Mouse (Mus musculus) liver, embryonic 14.5 days (tissue): Measurements from ENCODE around the gene Necab2. TPM values are rescaled to one million over a fixed set of nuclear protein-coding genes. Genes with fewer than 3 reads are reported as not detected.

Experiments
- ATAC-seq: fragments of 200-750 bp; cut with Nextera tagmentation; 2 replicates; pipeline ENCODE4 v1.8.0; 2017; ENCODE audit warnings: moderate number of reproducible peaks, mild to moderate bottlenecking, moderate library complexity; ENCODE audit not compliant: insufficient read depth
- DNase-seq, 3 experiments: peaks; one replicate each; pipeline ENCODE4 v3.0.0-alpha.2; 2012 to 2013; ENCODE audit warnings: low read depth in 3 of 3, low spot score in 3 of 3
- H3K27ac ChIP-seq: fragments of 300-500 bp; sonication (generic); 2 replicates; pipeline ENCODE4 v1.5.1; 2014; ENCODE audit warnings: moderate library complexity, mild to moderate bottlenecking, control low read depth, inconsistent platforms
- H3K27me3 ChIP-seq: fragments of 300-500 bp; sonication (generic); 2 replicates; pipeline ENCODE4 v1.6.1; 2014; ENCODE audit warnings: mild to moderate bottlenecking, low read length, moderate library complexity; ENCODE audit not compliant: control insufficient read depth, insufficient read depth
- H3K36me3 ChIP-seq: fragments of 300-500 bp; sonication (generic); replicated peaks from 2 replicates; pipeline ENCODE4 v1.6.1; 2014; ENCODE audit warnings: low read depth; ENCODE audit not compliant: control insufficient read depth, insufficient read depth
- H3K4me1 ChIP-seq, 2 experiments: fragments of 200-500 bp in 1 of 2; fragments of 300-500 bp in 1 of 2; sonication (generic) in 1 of 2; replicated peaks; 2 replicates each; pipeline ENCODE4 v1.6.1; 2012 to 2014; ENCODE audit warnings: antibody characterized with exemption in 1 of 2, inconsistent platforms in 1 of 2, low read length in 1 of 2; ENCODE audit not compliant: control insufficient read depth in 2 of 2, insufficient read depth in 2 of 2
- H3K4me2 ChIP-seq: fragments of 300-500 bp; sonication (generic); 2 replicates; pipeline ENCODE4 v1.6.1; 2014; ENCODE audit warnings: low read depth, mild to moderate bottlenecking, control low read depth, moderate library complexity
- H3K4me3 ChIP-seq, 2 experiments: fragments of 200-500 bp in 1 of 2; fragments of 300-500 bp in 1 of 2; sonication (generic) in 1 of 2; 2 replicates each; pipeline ENCODE4 v1.5.1; 2012 to 2014; ENCODE audit warnings: low read depth in 2 of 2, low read length in 2 of 2, mild to moderate bottlenecking in 2 of 2, control low read depth in 1 of 2, inconsistent platforms in 1 of 2, moderate library complexity in 1 of 2; ENCODE audit not compliant: insufficient read depth in 1 of 2
- H3K9ac ChIP-seq: fragments of 300-500 bp; sonication (generic); replicated peaks from 2 replicates; pipeline ENCODE4 v1.6.1; 2014; ENCODE audit warnings: mild to moderate bottlenecking, control low read depth, moderate library complexity
- H3K9me3 ChIP-seq: fragments of 300-500 bp; sonication (generic); 2 replicates; pipeline ENCODE4 v1.6.1; 2016; ENCODE audit warnings: low read length, mixed read lengths; ENCODE audit not compliant: control insufficient read depth
- CTCF ChIP-seq: IDR thresholded peaks from 2 replicates; pipeline ENCODE4 v1.5.1; 2016; ENCODE audit warnings: antibody characterized with exemption, low read depth, control low read depth
- EP300 ChIP-seq: IDR thresholded peaks from 2 replicates; pipeline ENCODE4 v1.6.1; 2016; ENCODE audit warnings: antibody characterized with exemption, low read depth
- WGBS: fragments of 180-500 bp; shearing (Covaris S2); extraction: QIAGEN DNeasy Blood & Tissue Kit; methylation state at CpG from one replicate; pipeline ENCODE4 v1.1.7; 2014; ENCODE audit not compliant: insufficient replicate concordance; 5-methylcytosine and 5-hydroxymethylcytosine counted together
- polyA plus RNA-seq, 2 experiments: library from polyadenylated mRNA; depleted of rRNA in 1 of 2; stranded (reverse) in 1 of 2; unstranded in 1 of 2; fragments of >200 nt; fragmentation: Nextera tagmentation in 1 of 2; extraction: Ambion mirVana in 1 of 2; gene quantifications; 2 replicates each; pipeline versions ENCODE4 v1.2.1 to v1.2.3; 2012 to 2014

Necab2 gene
- polyA plus RNA-seq, 2 experiments = 0.06 TPM; not detected in 1

GRCm38 (mm10) chr8:119461356-119461755 lies 14.8 kb downstream of the Necab2 start:
- ATAC-seq (no peak), DNase-seq (no peak)
- Histone ChIP-seq H3K4me1 (no peaks in the 10 kb centered on the region), H3K9me3 (no peaks in the 10 kb centered on the region), H3K4me2 (no peak overlapping the region), H3K27ac (no peak overlapping the region), H3K9ac (no peak overlapping the region), H3K36me3 (no peaks in the 10 kb centered on the region), H3K4me3 (no peak overlapping the region), H3K27me3 (peaks cover 10% of the 10 kb centered on the region)
- no peak for TF ChIP-seq EP300
- TF ChIP-seq CTCF = no peak
- WGBS = 65% methylated on average over 9 of the region's 9 CpGs

- Histone ChIP-seq H3K9ac (no peak overlapping the region), H3K27me3 (peaks cover 13% of the 10 kb centered on the region), H3K4me1 (no peaks in the 10 kb centered on the region), H3K36me3 (no peaks in the 10 kb centered on the region), H3K4me2 (no peak overlapping the region), H3K4me3 (no peak overlapping the region), H3K9me3 (no peaks in the 10 kb centered on the region), H3K27ac (no peak overlapping the region)
- WGBS = 47% methylated on average over 7 of the region's 7 CpGs
- no peak for DNase-seq
- TF ChIP-seq CTCF (no peak), EP300 (no peak)
- ATAC-seq = no peak
Observed at GRCm38 (mm10) chr8:119463709-119464108, 17.2 kb downstream of the Necab2 start.

GRCm38 (mm10) chr8:119466105-119466504 lies 19.6 kb downstream of the Necab2 start:
- 5% methylated on average over 18 of the region's 18 CpGs for WGBS
- Histone ChIP-seq H3K4me3 (no peak overlapping the region), H3K9me3 (no peaks in the 10 kb centered on the region), H3K36me3 (no peaks in the 10 kb centered on the region), H3K27ac (no peak overlapping the region), H3K4me1 (no peaks in the 10 kb centered on the region), H3K27me3 (peaks cover 13% of the 10 kb centered on the region), H3K9ac (no peak overlapping the region), H3K4me2 (no peak overlapping the region)
- no peak for DNase-seq
- TF ChIP-seq CTCF (no peak), EP300 (no peak)
- ATAC-seq = no peak

- Histone ChIP-seq H3K27me3 (peaks cover 13% of the 10 kb centered on the region), H3K36me3 (no peaks in the 10 kb centered on the region), H3K4me3 (no peak overlapping the region), H3K9me3 (no peaks in the 10 kb centered on the region), H3K27ac (no peak overlapping the region), H3K4me2 (no peak overlapping the region), H3K9ac (no peak overlapping the region), H3K4me1 (no peaks in the 10 kb centered on the region)
- TF ChIP-seq CTCF (no peak), EP300 (no peak)
- 59% methylated on average over 10 of the region's 10 CpGs for WGBS
- ATAC-seq (no peak), DNase-seq (no peak)
Observed at GRCm38 (mm10) chr8:119466794-119467193, 20.3 kb downstream of the Necab2 start.

- no peak overlapping the region for H3K4me2 ChIP-seq
- DNase-seq (no peak), ATAC-seq (no peak)
- 62% methylated on average over 8 of the region's 8 CpGs for WGBS
- no peak overlapping the region for H3K27ac ChIP-seq
- TF ChIP-seq CTCF (no peak), EP300 (no peak)
- no peak overlapping the region for H3K9ac ChIP-seq
- no peaks in the 10 kb centered on the region for H3K36me3 ChIP-seq
- no peak overlapping the region for H3K4me3 ChIP-seq
- H3K27me3 ChIP-seq = peaks cover 13% of the 10 kb centered on the region
- no peaks in the 10 kb centered on the region for H3K9me3 ChIP-seq
- H3K4me1 ChIP-seq = no peaks in the 10 kb centered on the region
Observed at GRCm38 (mm10) chr8:119468091-119468490, 21.6 kb downstream of the Necab2 start.
